Mouse (Mus musculus) NIH3T3 (cell line): ENCODE measurements around the gene Cdk11b.
A peak's percentile ranks its signal among the peaks of the same experiment; 100 is the strongest.
"Not testable (repeated sequence)": the region's sequence is repeated elsewhere in the genome, so short reads cannot be mapped to it uniquely, and the experiment has no call there.

ENCODE experiments used
- DNase-seq: peaks from one replicate; pipeline ENCODE4 v3.0.0-alpha.2; 2012; ENCODE audit warnings: low read depth

Gene Cdk11b

GRCm38 (mm10) chr4:155668689-155669597 is 44.3 kb downstream of the Cdk11b start, which contains the start of gene Mib2:
Gene Mib2, minus strand, starts transcription at chr4:155669198.
- DNase-seq: peak; percentile 96

DNA sequence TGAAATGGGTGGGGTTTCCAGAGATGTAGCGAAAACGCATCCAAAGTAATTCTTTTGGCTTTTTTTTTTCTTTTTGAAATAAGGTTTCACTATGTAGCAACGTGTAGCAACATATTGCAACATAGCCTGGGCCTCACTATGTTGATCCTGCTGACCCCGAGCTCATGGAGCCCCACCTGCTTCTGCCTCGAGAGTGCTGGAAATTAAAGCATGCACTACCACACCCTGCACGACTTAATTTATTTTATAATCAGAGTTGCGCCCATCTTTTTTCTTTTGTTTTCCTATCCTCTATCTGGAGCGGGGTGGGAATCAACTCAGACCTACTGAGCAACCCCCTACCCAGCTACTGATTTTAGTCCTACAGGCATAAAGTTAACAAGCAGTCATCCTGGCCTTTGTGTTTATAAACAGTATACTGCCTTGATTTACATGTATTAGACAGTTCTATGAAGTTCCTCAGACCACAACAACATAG is 45.0 kb downstream of the Cdk11b start:
- no peak for DNase-seq

DNA sequence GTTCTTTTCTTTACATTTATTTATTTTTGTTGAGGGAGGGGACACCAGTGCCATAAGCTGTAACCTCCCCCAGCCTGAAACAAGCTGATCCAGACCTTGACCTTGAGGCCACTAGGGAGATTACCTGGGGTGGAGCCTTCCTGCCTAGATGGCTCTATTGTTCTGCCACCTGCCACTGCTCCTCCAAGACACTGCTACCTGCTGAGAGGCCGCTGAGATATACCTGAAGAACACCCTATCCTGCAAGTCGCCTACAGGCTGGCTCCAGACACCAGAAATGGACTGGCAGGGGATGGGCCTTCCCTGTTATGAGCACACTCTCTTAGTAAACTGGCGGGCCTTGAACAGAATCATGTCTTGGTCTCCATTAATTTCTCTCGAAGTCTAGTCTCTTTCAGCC is 45.6 kb downstream of the Cdk11b start:
- DNase-seq: not testable (repeated sequence)

DNA sequence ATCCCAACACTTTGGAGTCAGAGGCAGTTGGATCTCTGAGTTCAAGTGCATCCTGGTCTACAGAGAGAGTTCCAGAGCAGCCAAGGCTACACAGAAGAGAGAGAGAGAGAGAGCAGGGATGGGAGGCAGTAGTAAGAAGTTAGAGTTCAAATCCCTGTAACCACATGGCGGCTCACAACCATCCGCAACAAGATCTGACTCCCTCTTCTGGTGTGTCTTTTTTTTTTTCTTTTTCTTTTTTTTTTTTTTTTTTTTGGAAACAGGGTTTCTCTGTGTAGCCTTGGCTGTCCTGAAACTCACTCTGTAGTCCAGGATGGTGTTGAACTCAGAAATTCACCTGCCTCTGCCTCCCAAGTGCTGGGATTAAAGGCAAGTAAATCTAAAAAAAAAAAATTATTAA is 47.4 kb downstream of the Cdk11b start:
- DNase-seq: no peak

GRCm38 (mm10) chr4:155675991-155676390 is 51.3 kb downstream of the Cdk11b start:
- peak; percentile 71 for DNase-seq

GRCm38 (mm10) chr4:155683670-155684277 is 59.1 kb downstream of the Cdk11b start:
- DNase-seq: not testable (repeated sequence)

DNA sequence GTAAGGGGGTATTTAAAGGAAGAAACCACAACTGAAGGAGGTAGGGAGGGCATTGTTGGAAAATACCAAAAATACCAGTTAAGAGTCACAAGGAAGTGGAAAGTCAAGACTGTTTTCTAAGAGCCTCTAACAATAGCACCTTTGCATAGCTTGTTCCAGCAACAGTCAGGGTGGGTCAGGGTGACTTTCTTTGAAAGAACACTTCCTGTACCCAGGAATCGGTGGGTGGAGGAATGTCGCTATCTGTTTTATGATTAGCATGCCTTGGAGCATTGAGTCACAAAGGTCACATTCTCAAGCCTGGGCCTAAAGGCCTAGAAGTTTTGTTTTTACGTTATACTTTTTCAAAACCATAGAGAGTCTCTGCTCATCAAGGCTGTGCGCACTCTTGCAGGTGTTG is 63.1 kb downstream of the Cdk11b start:
- not testable (repeated sequence) for DNase-seq

DNA sequence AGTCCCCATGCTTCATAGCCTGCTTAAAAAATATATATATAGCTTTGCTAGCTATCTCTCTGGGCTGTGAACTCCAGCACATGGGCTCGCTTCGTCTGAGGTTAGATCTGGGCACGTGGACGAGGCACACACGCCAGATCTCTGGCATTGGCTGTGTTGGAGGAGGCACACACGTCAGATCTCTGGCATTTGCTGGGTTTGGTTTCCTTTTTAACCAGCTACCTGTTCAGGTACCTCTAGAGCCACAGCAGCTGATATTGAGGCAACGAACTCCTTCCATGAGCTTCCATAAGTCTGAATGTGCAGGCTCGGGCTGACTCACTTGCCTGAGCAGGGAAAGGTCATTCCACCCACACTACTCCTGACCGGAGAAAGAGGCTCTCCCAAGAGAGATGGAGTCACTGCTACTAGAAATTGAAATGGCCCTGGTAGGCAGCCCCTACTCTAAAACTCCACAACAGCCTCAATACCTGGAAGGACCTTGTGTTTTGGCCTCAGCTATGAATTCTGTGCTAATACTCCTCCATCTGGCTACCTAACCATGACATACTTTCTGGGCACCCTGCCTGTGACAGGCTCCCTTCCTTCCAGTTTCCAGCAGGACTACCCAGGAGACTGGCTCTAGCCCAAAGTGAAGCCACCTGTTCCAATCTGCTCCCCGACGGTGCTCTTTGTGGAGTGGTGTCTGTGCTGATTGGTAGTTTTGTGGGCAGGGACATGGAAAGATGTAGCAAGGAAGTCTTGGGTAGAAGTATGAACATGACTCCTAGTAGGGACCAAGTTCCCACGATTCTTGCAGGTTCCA is 66.1 kb downstream of the Cdk11b start:
- peak; percentile 38 for DNase-seq

DNA sequence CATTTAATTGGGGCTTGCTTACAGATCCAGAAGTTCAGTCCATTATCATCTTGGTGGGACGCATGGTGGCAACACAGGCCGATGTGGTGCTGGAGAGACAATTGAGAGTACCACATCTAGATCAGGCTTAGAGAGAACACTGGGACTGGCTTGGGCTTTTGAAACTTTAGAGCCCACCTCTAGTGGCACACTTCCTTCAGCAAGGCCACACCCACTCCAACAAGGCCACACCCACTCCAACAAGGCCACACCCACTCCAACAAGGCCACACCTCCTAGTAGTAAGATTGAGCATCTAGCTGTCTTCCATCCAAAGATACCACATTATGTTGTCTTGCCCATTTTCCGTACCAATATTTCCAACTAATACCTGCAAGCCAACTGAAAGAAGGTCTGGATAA is 67.8 kb downstream of the Cdk11b start:
- no peak for DNase-seq

- peak; percentile 61 for DNase-seq
These were observed 69.4 kb downstream of the Cdk11b start, which contains the start of gene Fndc10 for GRCm38 (mm10) chr4:155694111-155694481. Gene Fndc10, plus strand, starts transcription at chr4:155694342.

GRCm38 (mm10) chr4:155694482-155695401 is 70.1 kb downstream of the Cdk11b start:
- DNase-seq: peak; percentile 74

- no peak for DNase-seq
These were observed 70.9 kb downstream of the Cdk11b start for GRCm38 (mm10) chr4:155695531-155696062.

GRCm38 (mm10) chr4:155696261-155697255 is 71.9 kb downstream of the Cdk11b start:
- peak; percentile 39 for DNase-seq
